Mouse (Mus musculus) CH12.LX (cell line): ENCODE data around the gene Tcf7.

Source experiments
- BHLHE40 ChIP-seq: IDR thresholded peaks from 2 replicates; pipeline ENCODE4 v1.6.1; 2011; ENCODE audit warnings: mild to moderate bottlenecking, low read depth, low read length, improper control_type of control experiment
- CTCF ChIP-seq, 2 experiments: IDR thresholded peaks in 1 of 2; conservative IDR thresholded peaks in 1 of 2; 2 replicates each; pipeline ENCODE4 v1.5.1; 2011 to 2012; ENCODE audit warnings: low read depth in 2 of 2, low read length in 2 of 2, improper control_type of control experiment in 1 of 2, inconsistent platforms in 1 of 2, mild to moderate bottlenecking in 1 of 2, moderate library complexity in 1 of 2
- E2F4 ChIP-seq: IDR thresholded peaks from 2 replicates; pipeline ENCODE4 v1.6.1; 2011; ENCODE audit warnings: low read depth, low read length, improper control_type of control experiment; ENCODE audit not compliant: insufficient replicate concordance
- GABPA ChIP-seq: IDR thresholded peaks from 2 replicates; pipeline ENCODE4 v1.6.1; 2012; ENCODE audit warnings: low read depth, low read length, improper control_type of control experiment, inconsistent platforms; ENCODE audit not compliant: insufficient replicate concordance
- JUND ChIP-seq: conservative IDR thresholded peaks from 2 replicates; pipeline ENCODE4 v1.6.1; 2011; ENCODE audit warnings: low read depth, low read length, improper control_type of control experiment
- NRF1 ChIP-seq: IDR thresholded peaks from 2 replicates; pipeline ENCODE4 v1.6.1; 2014; ENCODE audit warnings: low read depth, mild to moderate bottlenecking, inconsistent platforms, low read length, improper control_type of control experiment, moderate library complexity
- POLR2A ChIP-seq: IDR thresholded peaks from 2 replicates; pipeline ENCODE4 v1.6.1; 2011; ENCODE audit warnings: low read depth, mild to moderate bottlenecking, improper control_type of control experiment, low read length
- SMC3 ChIP-seq: IDR thresholded peaks from 2 replicates; pipeline ENCODE4 v1.6.1; 2011; ENCODE audit warnings: low read depth, low read length, improper control_type of control experiment
- TCF12 ChIP-seq: IDR thresholded peaks from 2 replicates; pipeline ENCODE4 v1.6.1; 2014; ENCODE audit warnings: low read depth, mild to moderate bottlenecking, inconsistent platforms, low read length, improper control_type of control experiment
- USF1 ChIP-seq: IDR thresholded peaks from 2 replicates; pipeline ENCODE4 v1.6.1; 2014; ENCODE audit warnings: low read depth, mild to moderate bottlenecking, inconsistent platforms, low read length, improper control_type of control experiment
- ZMIZ1 ChIP-seq: IDR thresholded peaks from 2 replicates; pipeline ENCODE4 v1.6.1; 2012; ENCODE audit warnings: low read depth, mild to moderate bottlenecking, inconsistent platforms, low read length, improper control_type of control experiment

DNA sequence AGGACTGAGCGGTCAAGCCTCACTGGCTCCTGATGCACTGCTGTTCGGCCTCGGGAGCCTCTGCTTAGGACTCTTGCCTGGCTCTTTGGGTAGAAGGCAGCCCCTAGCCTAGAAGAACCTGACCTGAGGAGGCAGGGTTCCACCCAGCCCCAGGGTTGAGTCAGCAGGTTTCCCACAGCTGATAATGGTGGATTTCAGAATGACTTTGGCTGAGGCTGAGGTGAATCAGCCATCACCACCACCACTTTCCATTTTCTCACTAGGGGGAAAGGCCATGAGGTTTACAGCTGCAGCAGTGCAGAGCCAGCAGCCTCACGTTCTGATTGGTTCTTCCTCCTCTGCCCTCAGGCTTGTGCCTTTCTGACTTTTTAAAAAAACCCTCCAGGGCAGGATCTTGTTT is 21.9 kb downstream of the Tcf7 start:
- TF ChIP-seq CTCF (conservative IDR thresholded peaks at IDR 0.05 in 1 of 2, IDR thresholded peaks at IDR 0.05 in 1 of 2; ENCODE audit: low read depth in 2 of 2, low read length in 2 of 2) (no peak), TCF12 (peak; percentile 92), SMC3 (peak; percentile 30; the same call in 1 of the 2 replicates), ZMIZ1 (no peak), BHLHE40 (peak; percentile 94), USF1 (no peak), E2F4 (no peak), POLR2A (no peak), GABPA (no peak), NRF1 (peak; percentile 44; the same call in 1 of the 2 replicates), JUND (peak; percentile 86)
